Mouse (Mus musculus): Measurements from ENCODE around the gene Epha6. TPM values are rescaled to one million over a fixed set of nuclear protein-coding genes. Genes with fewer than 3 reads are reported as not detected.

Epha6 gene
- 0.03 TPM in 1 of 2 replicates, not detected in the other for polyA plus RNA-seq (2012; rRNA removed; ENCODE audit: low replicate concordance)

DNA sequence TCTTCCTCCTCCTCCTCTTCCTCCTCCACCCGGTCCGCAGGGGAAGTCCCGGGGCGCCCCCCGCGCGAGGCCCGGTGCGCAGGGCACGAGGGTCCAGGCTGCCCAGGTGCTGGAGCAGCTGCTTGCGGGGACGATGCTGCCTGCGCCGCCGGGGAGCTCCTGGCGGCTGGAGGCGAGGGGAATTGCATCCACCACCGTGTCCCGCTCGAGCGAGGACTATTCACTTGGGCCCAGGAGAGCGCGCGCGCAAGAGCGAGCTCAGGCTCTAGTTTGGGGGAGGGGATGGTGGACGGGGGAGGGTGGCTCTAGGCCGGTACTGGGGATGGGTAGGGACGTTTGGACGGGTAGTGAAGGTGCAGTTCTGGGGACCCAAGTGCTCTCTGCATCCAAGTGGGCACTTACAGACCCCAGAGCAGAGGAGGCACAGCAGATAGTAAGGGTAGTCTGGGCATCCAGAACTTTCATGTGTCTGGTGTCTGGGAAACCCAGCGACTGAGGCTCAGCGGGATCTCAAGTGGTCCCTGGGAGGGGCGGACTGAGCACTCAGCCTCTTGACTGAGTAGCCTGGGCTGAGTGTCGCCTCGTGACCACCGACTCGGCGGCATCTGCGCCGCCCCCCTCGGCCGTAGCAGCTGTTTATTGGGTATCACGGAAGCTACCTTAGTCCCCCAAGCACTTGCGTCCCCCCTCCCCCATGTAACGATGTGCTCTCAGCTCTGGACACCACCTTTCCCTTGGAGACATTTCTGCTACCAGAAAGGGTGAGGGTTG lies at the start of gene Epha6:
TSS of gene Epha6 (minus strand) at position 471 of the 771 bp plus-strand sequence.

DNA sequence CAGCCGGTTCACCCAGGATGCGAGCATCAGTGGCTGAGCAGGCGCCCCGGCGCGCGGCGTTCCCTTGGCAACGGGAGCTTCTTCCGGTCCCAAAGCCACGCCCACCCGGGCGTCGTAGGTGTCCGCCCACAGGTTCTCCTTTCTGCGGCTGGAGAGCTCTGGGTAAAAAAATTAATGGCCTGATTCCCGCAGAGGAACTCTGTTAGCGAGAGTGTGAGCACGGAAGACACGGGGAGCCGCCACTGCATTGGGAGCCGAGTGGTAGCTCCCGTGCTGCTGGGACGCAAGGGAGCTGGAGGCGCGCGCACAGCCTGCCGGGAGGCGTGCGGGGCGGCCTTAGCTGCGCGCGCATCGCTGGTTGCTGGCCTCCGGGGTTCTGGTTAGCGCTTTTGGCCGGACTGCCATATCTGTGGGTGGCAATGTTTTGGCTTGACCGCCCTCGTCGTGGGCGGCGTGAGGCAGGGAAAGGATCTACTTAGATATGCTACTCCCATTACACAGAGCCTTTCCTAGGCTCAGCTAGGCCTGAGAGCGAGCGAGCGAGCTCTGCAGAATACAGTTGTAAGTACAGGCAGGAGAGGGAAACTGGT lies 966.1 kb downstream of the Epha6 start, which contains the start of gene Arl6:
TSS of gene Arl6 (minus strand) at position 290 of the 590 bp plus-strand sequence.

